Mouse (Mus musculus): ENCODE results near the gene Bap1. TPM values are rescaled to one million over a fixed set of nuclear protein-coding genes. Genes with fewer than 3 reads are reported as not detected.

Gene Bap1
- 42.6 TPM for polyA plus RNA-seq (2012; fragmentation: generic; extraction: Trizol)

- peaks cover 30% of the 10 kb centered on the region for H3K36me3 ChIP-seq (ENCODE audit: control insufficient read depth, insufficient read depth)
- H3K4me2 ChIP-seq (ENCODE audit: low read depth) = peak within 1 kb of the TSS; percentile 90
- TF ChIP-seq TCF3 (IDR thresholded peaks at IDR 0.05; ENCODE audit: insufficient read length, low read depth) = no peak
- TF ChIP-seq POLR2A (IDR thresholded peaks at IDR 0.05; ENCODE audit: insufficient read length, low read depth) = peak; percentile 96
- peak; percentile 81 for TF ChIP-seq POLR2AphosphoS2 (IDR thresholded peaks at IDR 0.05; ENCODE audit: insufficient read length, low read depth)
- no peak for TF ChIP-seq E2F4 (IDR thresholded peaks at IDR 0.05; ENCODE audit: insufficient read depth)
- no peak for TF ChIP-seq TCF12 (IDR thresholded peaks at IDR 0.05; ENCODE audit: insufficient read depth, poor library complexity, severe bottlenecking)
- TF ChIP-seq MAX (IDR thresholded peaks at IDR 0.05; ENCODE audit: low read depth) = no peak
- TF ChIP-seq CEBPB (IDR thresholded peaks at IDR 0.05; ENCODE audit: insufficient read depth, poor library complexity, severe bottlenecking) = no peak
- no peak for TF ChIP-seq USF1 (IDR thresholded peaks at IDR 0.05; ENCODE audit: low read depth)
- TF ChIP-seq SRF (IDR thresholded peaks at IDR 0.05; ENCODE audit: control insufficient read depth, insufficient read length, low read depth) = peak; percentile 83
- TF ChIP-seq REST (IDR thresholded peaks at IDR 0.05; ENCODE audit: insufficient read depth, insufficient read length) = peak; percentile 27
- peak in 2 of 3 experiments; percentile 20 to 35 for TF ChIP-seq MYOD1 (IDR thresholded peaks at IDR 0.05; ENCODE audit: control insufficient read depth in 1 of 3, insufficient read length in 2 of 3, low read depth in 2 of 3)
- peak in 2 of 3 experiments; percentile 2 to 66 for TF ChIP-seq MYOG (IDR thresholded peaks at IDR 0.05; ENCODE audit: control insufficient read depth in 1 of 3, insufficient read depth in 1 of 3, insufficient read length in 2 of 3, low read depth in 2 of 3)
- H3K79me2 ChIP-seq (ENCODE audit: control insufficient read depth, insufficient read depth) = peaks cover 21% of the 10 kb centered on the region
- peak within 1 kb of the TSS; percentile 89 for H3K4me3 ChIP-seq
- H3ac ChIP-seq (ENCODE audit: control insufficient read depth, insufficient read length) = peak within 1 kb of the TSS; percentile 69
- no peaks in the 10 kb centered on the region for H3K27me3 ChIP-seq (ENCODE audit: control insufficient read depth, insufficient read depth, insufficient read length)
Measured at GRCm38 (mm10) chr14:31251084-31251604, at the start of gene Bap1, which contains the start of gene Phf7. Gene Bap1 (plus strand): TSS chr14:31251450. Gene Phf7 (minus strand): TSS chr14:31251317.

- peaks cover 45% of the 10 kb centered on the region for H3K36me3 ChIP-seq (ENCODE audit: control insufficient read depth, insufficient read depth)
- peak overlapping the region; percentile 89 for H3K4me2 ChIP-seq (ENCODE audit: low read depth)
- TF ChIP-seq POLR2AphosphoS2 (IDR thresholded peaks at IDR 0.05; ENCODE audit: insufficient read length, low read depth) (peak; percentile 11), MYOG (IDR thresholded peaks at IDR 0.05; ENCODE audit: control insufficient read depth in 1 of 3, insufficient read depth in 1 of 3, insufficient read length in 2 of 3, low read depth in 2 of 3) (no peak)
- peak overlapping the region; percentile 74 for H3ac ChIP-seq (ENCODE audit: control insufficient read depth, insufficient read length)
- no peaks in the 10 kb centered on the region for H3K27me3 ChIP-seq (ENCODE audit: control insufficient read depth, insufficient read depth, insufficient read length)
- peak overlapping the region; percentile 100 for H3K4me3 ChIP-seq
- peaks cover 75% of the 10 kb centered on the region for H3K79me2 ChIP-seq (ENCODE audit: control insufficient read depth, insufficient read depth)
Measured at GRCm38 (mm10) chr14:31204844-31205243, 46.4 kb upstream of the Bap1 start.

GRCm38 (mm10) chr14:31205244-31205561 is 46.0 kb upstream of the Bap1 start:
- Histone ChIP-seq H3ac (ENCODE audit: control insufficient read depth, insufficient read length) (peak overlapping the region; percentile 74), H3K36me3 (ENCODE audit: control insufficient read depth, insufficient read depth) (peaks cover 46% of the 10 kb centered on the region), H3K79me2 (ENCODE audit: control insufficient read depth, insufficient read depth) (peaks cover 73% of the 10 kb centered on the region), H3K4me3 (peak overlapping the region; percentile 100), H3K4me2 (ENCODE audit: low read depth) (peak overlapping the region; percentile 89), H3K27me3 (ENCODE audit: control insufficient read depth, insufficient read depth, insufficient read length) (no peaks in the 10 kb centered on the region)
- no peak for TF ChIP-seq SRF (IDR thresholded peaks at IDR 0.05; ENCODE audit: control insufficient read depth, insufficient read length, low read depth)
- TF ChIP-seq CEBPB (IDR thresholded peaks at IDR 0.05; ENCODE audit: insufficient read depth, poor library complexity, severe bottlenecking) = no peak
- TF ChIP-seq MYOD1 (IDR thresholded peaks at IDR 0.05; ENCODE audit: control insufficient read depth in 1 of 3, insufficient read length in 2 of 3, low read depth in 2 of 3) = no peak
- no peak for TF ChIP-seq E2F4 (IDR thresholded peaks at IDR 0.05; ENCODE audit: insufficient read depth)

GRCm38 (mm10) chr14:31205562-31206467 is 45.4 kb upstream of the Bap1 start:
- Histone ChIP-seq H3ac (ENCODE audit: control insufficient read depth, insufficient read length) (peak overlapping the region; percentile 74), H3K27me3 (ENCODE audit: control insufficient read depth, insufficient read depth, insufficient read length) (no peaks in the 10 kb centered on the region), H3K4me2 (ENCODE audit: low read depth) (peak overlapping the region; percentile 89), H3K4me3 (peak overlapping the region; percentile 100), H3K79me2 (ENCODE audit: control insufficient read depth, insufficient read depth) (peaks cover 70% of the 10 kb centered on the region), H3K36me3 (ENCODE audit: control insufficient read depth, insufficient read depth) (peaks cover 45% of the 10 kb centered on the region)
- TF ChIP-seq E2F4 (IDR thresholded peaks at IDR 0.05; ENCODE audit: insufficient read depth) = no peak
- TF ChIP-seq REST (IDR thresholded peaks at IDR 0.05; ENCODE audit: insufficient read depth, insufficient read length) = no peak
- TF ChIP-seq TCF12 (IDR thresholded peaks at IDR 0.05; ENCODE audit: insufficient read depth, poor library complexity, severe bottlenecking) = no peak
- no peak for TF ChIP-seq SRF (IDR thresholded peaks at IDR 0.05; ENCODE audit: control insufficient read depth, insufficient read length, low read depth)
- TF ChIP-seq POLR2AphosphoS2 (IDR thresholded peaks at IDR 0.05; ENCODE audit: insufficient read length, low read depth) = peak; percentile 45
- TF ChIP-seq CEBPB (IDR thresholded peaks at IDR 0.05; ENCODE audit: insufficient read depth, poor library complexity, severe bottlenecking) = no peak
- TF ChIP-seq POLR2A (IDR thresholded peaks at IDR 0.05; ENCODE audit: insufficient read length, low read depth) = peak; percentile 26

- no peak for TF ChIP-seq MAX (IDR thresholded peaks at IDR 0.05; ENCODE audit: low read depth)
- peak in 1 of 3 experiments; percentile 17 for TF ChIP-seq MYOG (IDR thresholded peaks at IDR 0.05; ENCODE audit: control insufficient read depth in 1 of 3, insufficient read depth in 1 of 3, insufficient read length in 2 of 3, low read depth in 2 of 3)
- TF ChIP-seq MYOD1 (IDR thresholded peaks at IDR 0.05; ENCODE audit: control insufficient read depth in 1 of 3, insufficient read length in 2 of 3, low read depth in 2 of 3) = peak in 1 of 3 experiments; percentile 31
- TF ChIP-seq CEBPB (IDR thresholded peaks at IDR 0.05; ENCODE audit: insufficient read depth, poor library complexity, severe bottlenecking) = no peak
- TF ChIP-seq POLR2AphosphoS2 (IDR thresholded peaks at IDR 0.05; ENCODE audit: insufficient read length, low read depth) = peak; percentile 91
- TF ChIP-seq USF1 (IDR thresholded peaks at IDR 0.05; ENCODE audit: low read depth) = no peak
- peak; percentile 47 for TF ChIP-seq REST (IDR thresholded peaks at IDR 0.05; ENCODE audit: insufficient read depth, insufficient read length)
- TF ChIP-seq SRF (IDR thresholded peaks at IDR 0.05; ENCODE audit: control insufficient read depth, insufficient read length, low read depth) = peak; percentile 68
- TF ChIP-seq TCF3 (IDR thresholded peaks at IDR 0.05; ENCODE audit: insufficient read length, low read depth) = peak; percentile 19
- peak; percentile 96 for TF ChIP-seq POLR2A (IDR thresholded peaks at IDR 0.05; ENCODE audit: insufficient read length, low read depth)
- Histone ChIP-seq H3K27me3 (ENCODE audit: control insufficient read depth, insufficient read depth, insufficient read length) (no peaks in the 10 kb centered on the region), H3K79me2 (ENCODE audit: control insufficient read depth, insufficient read depth) (peaks cover 63% of the 10 kb centered on the region), H3K4me3 (peak overlapping the region; percentile 100), H3ac (ENCODE audit: control insufficient read depth, insufficient read length) (peak overlapping the region; percentile 74), H3K4me2 (ENCODE audit: low read depth) (peak overlapping the region; percentile 100), H3K36me3 (ENCODE audit: control insufficient read depth, insufficient read depth) (peaks cover 42% of the 10 kb centered on the region)
Measured at GRCm38 (mm10) chr14:31206472-31206981, 44.7 kb upstream of the Bap1 start.
